Mouse (Mus musculus) lung, embryonic 15.5 days (tissue): ENCODE measurements around the gene Tmem150a. TPM values are rescaled to one million over a fixed set of nuclear protein-coding genes. Genes with fewer than 3 reads are reported as not detected.

Source experiments
- ATAC-seq: fragments of 200-750 bp; cut with Nextera tagmentation; 2 replicates; pipeline ENCODE4 v1.8.0; 2017; ENCODE audit warnings: moderate number of reproducible peaks, borderline replicate concordance; ENCODE audit not compliant: low FRiP score, low TSS enrichment; ENCODE audit errors: extremely low read depth
- H3K27ac ChIP-seq: fragments of 300-500 bp; sonication (generic); 2 replicates; pipeline ENCODE4 v1.5.1; 2015; ENCODE audit warnings: moderate library complexity, mild to moderate bottlenecking, inconsistent platforms
- H3K27me3 ChIP-seq: fragments of 300-500 bp; sonication (generic); 2 replicates; pipeline ENCODE4 v1.6.1; 2015; ENCODE audit warnings: inconsistent platforms
- H3K36me3 ChIP-seq: fragments of 300-500 bp; sonication (generic); 2 replicates; pipeline ENCODE4 v1.6.1; 2015; ENCODE audit warnings: inconsistent platforms
- H3K4me1 ChIP-seq: fragments of 300-500 bp; sonication (generic); 2 replicates; pipeline ENCODE4 v1.6.1; 2015; ENCODE audit warnings: inconsistent platforms
- H3K4me2 ChIP-seq: fragments of 300-500 bp; sonication (generic); 2 replicates; pipeline ENCODE4 v1.6.1; 2015; ENCODE audit warnings: inconsistent platforms, mild to moderate bottlenecking, moderate library complexity
- H3K4me3 ChIP-seq: fragments of 300-500 bp; sonication (generic); 2 replicates; pipeline ENCODE4 v1.5.1; 2015; ENCODE audit warnings: mild to moderate bottlenecking, inconsistent platforms
- H3K9ac ChIP-seq: fragments of 300-500 bp; sonication (generic); 2 replicates; pipeline ENCODE4 v1.6.1; 2015; ENCODE audit warnings: inconsistent platforms
- H3K9me3 ChIP-seq: fragments of 300-500 bp; sonication (generic); 2 replicates; pipeline ENCODE4 v1.6.1; 2016; ENCODE audit warnings: inconsistent platforms
- WGBS: fragments of 180-500 bp; shearing (Covaris S2); methylation state at CpG from one replicate; pipeline ENCODE4 v1.1.7; 2015; 5-methylcytosine and 5-hydroxymethylcytosine counted together
- polyA plus RNA-seq: library from polyadenylated mRNA; unstranded; fragments of >200 nt; fragmentation: Nextera tagmentation; extraction: Ambion mirVana; gene quantifications from 2 replicates; pipeline ENCODE4 v1.2.1, GENCODE M21; 2015

The Tmem150a gene
- polyA plus RNA-seq, result 12.1 and 12.2 TPM in 2 replicates

DNA sequence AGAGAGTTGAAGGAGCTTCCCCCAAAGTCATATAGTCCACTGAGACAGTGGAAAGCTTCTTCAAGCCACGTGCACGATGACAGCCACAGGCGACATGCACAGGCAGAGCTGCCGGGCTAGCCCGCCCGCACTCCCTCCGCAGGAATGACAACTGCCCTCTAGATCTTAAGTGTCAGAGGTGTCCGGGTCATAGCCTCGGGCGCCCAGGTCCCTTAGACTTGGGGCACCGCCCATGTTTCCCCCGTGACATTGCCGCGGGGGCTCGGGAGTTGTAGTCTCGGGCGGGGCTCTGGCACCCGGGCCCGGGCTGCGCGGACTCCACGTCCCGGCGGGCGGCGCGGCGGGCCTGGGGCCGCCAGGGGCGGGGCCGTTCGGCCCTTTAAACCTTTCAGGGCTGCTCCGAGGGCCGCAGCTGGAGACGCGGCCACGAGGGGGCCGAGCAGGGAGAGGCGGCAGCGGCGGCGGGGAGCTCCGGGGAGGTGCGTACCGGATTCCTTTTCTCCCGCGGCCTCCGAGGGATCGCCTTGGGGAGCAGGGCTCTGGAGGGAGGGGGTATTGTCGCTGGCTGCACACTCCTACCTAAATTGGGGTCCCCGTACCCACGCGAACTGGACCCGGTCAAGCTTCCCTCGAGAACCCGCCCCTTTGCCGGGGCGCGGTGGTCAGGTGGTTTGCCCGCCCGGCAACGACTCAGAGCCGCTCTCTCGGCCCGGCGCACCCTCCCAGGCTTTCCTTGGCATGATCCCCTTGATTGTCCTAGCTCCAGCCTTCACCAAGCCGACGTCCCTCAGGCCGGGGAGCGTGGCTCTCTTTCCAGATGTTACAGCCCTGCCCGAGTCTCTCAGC lies at the start of gene Tmem150a:
TSS of gene Tmem150a (plus strand) at position 382 of the 846 bp plus-strand sequence.
- H3K4me2 ChIP-seq, result peak within 1 kb of the TSS; percentile 97
- peak within 1 kb of the TSS; percentile 60 for H3K9ac ChIP-seq
- under 1% methylated on average over 69 of the region's 71 CpGs for WGBS
- peak within 1 kb of the TSS; percentile 62 for H3K4me3 ChIP-seq
- H3K27me3 ChIP-seq, result no peaks in the 10 kb centered on the region
- peaks cover 25% of the 10 kb centered on the region for H3K36me3 ChIP-seq
- peak; percentile 89 for ATAC-seq
- H3K27ac ChIP-seq, result peak within 1 kb of the TSS; percentile 83
- H3K4me1 ChIP-seq, result peaks cover 61% of the 10 kb centered on the region
- no peaks in the 10 kb centered on the region for H3K9me3 ChIP-seq

DNA sequence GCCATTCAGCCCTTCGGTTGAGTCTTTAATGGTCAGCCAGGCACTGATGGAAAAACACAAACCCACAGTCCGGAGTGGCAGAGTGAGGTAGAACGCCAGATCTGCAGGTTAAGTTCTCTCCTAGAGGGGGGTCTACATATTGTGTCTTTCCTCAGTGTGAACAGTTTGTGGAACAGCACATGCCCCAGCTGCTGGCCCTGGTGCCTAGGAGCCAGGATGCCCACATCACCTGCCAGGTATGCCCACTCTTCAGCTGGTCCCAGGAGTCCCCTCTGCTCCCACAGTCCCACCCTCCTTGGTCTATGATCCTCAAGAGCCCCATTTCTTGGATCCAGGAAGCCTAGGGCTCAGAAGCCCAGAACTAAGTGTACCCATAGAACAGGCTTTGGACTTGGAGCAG lies 43.0 kb upstream of the Tmem150a start:
- peaks cover 12% of the 10 kb centered on the region for H3K36me3 ChIP-seq
- H3K4me2 ChIP-seq, result no peak overlapping the region
- no peaks in the 10 kb centered on the region for H3K4me1 ChIP-seq
- H3K27ac ChIP-seq, result no peak overlapping the region
- no peaks in the 10 kb centered on the region for H3K27me3 ChIP-seq
- ATAC-seq, result no peak
- H3K9ac ChIP-seq, result no peak overlapping the region
- WGBS, result 92% methylated on average over 3 of the region's 3 CpGs
- no peaks in the 10 kb centered on the region for H3K9me3 ChIP-seq
- H3K4me3 ChIP-seq, result no peak overlapping the region

DNA sequence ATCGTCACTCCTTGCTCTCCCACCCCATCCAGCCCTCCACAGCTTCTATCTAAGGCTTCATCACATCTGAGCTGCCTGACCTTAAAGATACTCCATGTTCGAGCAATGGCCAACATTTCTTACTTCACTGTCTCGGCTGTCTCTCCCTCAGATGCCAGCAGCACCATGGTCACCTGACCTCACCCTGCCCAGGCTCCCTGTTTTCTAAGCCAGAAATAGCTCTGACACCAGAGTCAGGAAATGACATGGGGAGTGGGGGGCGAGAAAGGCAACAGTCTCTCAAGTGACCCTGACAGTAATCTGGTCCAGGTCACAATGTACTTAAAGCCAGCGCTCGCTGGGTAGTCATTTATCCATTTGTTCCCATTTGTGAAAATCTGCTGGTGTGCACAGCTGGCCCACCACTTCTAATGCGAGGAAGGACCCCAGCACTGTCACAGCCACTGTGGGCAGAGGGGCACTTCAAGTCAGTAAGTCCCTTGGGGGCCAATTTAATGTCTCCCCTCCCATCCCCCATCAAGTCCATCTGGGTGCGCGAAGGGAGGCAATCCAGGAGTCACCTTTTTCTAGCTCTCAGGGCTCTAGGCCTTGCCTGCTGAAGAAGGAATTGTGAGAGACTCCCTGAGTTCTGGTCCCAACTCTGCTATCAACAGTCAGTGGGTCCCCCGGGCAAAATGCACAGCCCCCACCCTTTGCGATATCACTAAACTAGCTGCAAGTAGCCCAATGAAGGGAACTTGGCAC lies 42.0 kb upstream of the Tmem150a start:
- H3K9ac ChIP-seq, result no peak overlapping the region

DNA sequence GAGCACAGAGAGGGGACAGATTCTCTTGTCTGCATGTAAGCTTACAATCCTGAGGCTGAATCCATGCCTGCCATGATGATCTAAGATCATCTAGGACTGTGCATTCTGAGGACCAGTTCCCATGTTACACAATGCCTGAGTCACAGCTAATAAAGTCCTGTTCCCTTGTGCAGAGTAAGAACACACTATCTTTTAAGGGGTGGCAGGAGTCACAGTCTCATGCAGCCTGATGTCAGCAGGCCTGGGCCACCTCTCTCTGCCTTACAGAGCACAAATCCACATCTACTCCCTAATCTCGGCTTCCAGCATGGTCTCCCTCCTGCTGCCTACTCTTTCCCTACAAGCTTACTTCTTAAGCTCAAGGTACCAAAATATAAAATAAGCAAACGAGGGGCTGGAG lies 39.9 kb upstream of the Tmem150a start:
- Histone ChIP-seq H3K36me3 (peaks cover 41% of the 10 kb centered on the region), H3K9ac (no peak overlapping the region), H3K4me3 (no peak overlapping the region), H3K4me2 (no peak overlapping the region), H3K27ac (0 out of 2 replicates have a peak overlapping the region, but pooled peaks have one; percentile 8), H3K4me1 (no peaks in the 10 kb centered on the region), H3K27me3 (no peaks in the 10 kb centered on the region), H3K9me3 (no peaks in the 10 kb centered on the region)
- no peak for ATAC-seq
- 67% methylated on average over 2 of the region's 2 CpGs for WGBS

More for the DNA sequence above, 42.0 kb upstream of the Tmem150a start:
- Histone ChIP-seq H3K4me3 (no peak overlapping the region), H3K36me3 (peaks cover 22% of the 10 kb centered on the region), H3K4me1 (no peaks in the 10 kb centered on the region), H3K27ac (no peak overlapping the region), H3K27me3 (no peaks in the 10 kb centered on the region), H3K4me2 (no peak overlapping the region), H3K9me3 (no peaks in the 10 kb centered on the region)
- no peak for ATAC-seq
- 82% methylated on average over 11 of the region's 11 CpGs for WGBS

DNA sequence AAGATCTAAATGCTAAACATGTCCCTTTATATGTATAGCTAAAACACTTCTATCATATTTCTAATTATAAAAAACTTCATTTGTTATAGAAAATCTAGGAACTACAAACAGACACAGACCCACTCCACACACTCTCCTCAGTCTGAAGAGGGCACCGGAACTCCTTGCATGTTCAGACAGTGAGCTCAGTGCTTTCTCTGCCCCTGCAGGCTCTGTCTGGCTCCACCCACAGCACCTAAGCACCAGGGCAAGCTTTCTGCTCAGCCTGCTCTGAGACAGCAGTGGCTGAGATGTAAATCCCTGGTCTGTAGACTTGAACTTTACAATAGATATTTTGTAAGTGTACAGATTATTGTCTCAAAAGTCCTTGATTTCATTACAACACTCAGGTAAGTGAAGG lies 39.2 kb upstream of the Tmem150a start:
- H3K27ac ChIP-seq, result no peak overlapping the region
- no peaks in the 10 kb centered on the region for H3K9me3 ChIP-seq
- no peaks in the 10 kb centered on the region for H3K4me1 ChIP-seq
- H3K4me2 ChIP-seq, result no peak overlapping the region
- no peak overlapping the region for H3K4me3 ChIP-seq
- WGBS, result 52% methylated on average over 1 of the region's 1 CpGs
- H3K9ac ChIP-seq, result no peak overlapping the region
- H3K27me3 ChIP-seq, result no peaks in the 10 kb centered on the region
- ATAC-seq, result no peak
- peaks cover 48% of the 10 kb centered on the region for H3K36me3 ChIP-seq

DNA sequence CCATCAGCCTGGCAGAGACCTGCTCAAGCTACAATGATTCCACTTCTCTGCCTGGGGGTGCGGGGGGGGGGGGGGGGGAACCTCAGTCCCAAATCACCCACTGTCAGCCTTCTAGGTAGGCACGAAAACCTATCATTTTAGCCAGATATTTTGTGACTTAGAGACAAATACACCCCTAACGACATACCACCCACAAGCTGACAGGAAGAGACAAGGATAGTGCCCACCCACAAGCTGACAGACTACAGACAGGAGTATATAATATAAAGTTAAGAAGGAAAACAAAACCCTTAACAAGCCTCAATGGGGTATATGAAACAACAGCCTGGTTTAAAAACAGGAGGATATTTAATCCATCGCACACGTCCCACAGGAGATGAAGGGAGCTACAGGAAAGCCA lies 36.8 kb upstream of the Tmem150a start:
- H3K9me3 ChIP-seq, result no peaks in the 10 kb centered on the region
- no peaks in the 10 kb centered on the region for H3K27me3 ChIP-seq
- no peak for ATAC-seq
- WGBS, result 81% methylated on average over 5 of the region's 5 CpGs
- H3K4me2 ChIP-seq, result no peak overlapping the region
- no peak overlapping the region for H3K4me3 ChIP-seq
- no peak overlapping the region for H3K9ac ChIP-seq
- no peaks in the 10 kb centered on the region for H3K4me1 ChIP-seq
- H3K27ac ChIP-seq, result no peak overlapping the region
- H3K36me3 ChIP-seq, result peaks cover 69% of the 10 kb centered on the region

DNA sequence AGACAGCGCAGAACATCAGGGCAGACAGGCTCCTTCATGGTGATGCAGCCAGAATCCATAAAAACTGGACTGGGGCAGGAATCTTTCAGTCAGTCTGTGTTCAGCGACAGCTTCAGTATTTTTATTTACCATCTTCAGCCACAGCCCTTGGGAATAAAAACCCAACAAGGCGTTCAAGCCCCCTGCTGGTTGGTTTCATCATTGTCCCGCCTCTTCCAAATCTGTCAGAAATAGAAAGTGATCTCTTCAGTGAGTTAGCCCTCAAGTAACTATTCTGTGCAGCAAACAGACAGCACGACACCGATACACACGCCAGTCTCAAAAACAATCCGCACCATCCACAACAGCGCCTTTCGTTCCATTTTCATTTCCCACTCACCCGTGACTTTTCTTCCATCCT lies 36.2 kb upstream of the Tmem150a start:
- Histone ChIP-seq H3K27ac (no peak overlapping the region), H3K36me3 (peaks cover 73% of the 10 kb centered on the region), H3K4me3 (no peak overlapping the region), H3K27me3 (no peaks in the 10 kb centered on the region), H3K9me3 (no peaks in the 10 kb centered on the region), H3K9ac (no peak overlapping the region), H3K4me1 (no peaks in the 10 kb centered on the region), H3K4me2 (no peak overlapping the region)
- ATAC-seq, result no peak
- 75% methylated on average over 11 of the region's 11 CpGs for WGBS

DNA sequence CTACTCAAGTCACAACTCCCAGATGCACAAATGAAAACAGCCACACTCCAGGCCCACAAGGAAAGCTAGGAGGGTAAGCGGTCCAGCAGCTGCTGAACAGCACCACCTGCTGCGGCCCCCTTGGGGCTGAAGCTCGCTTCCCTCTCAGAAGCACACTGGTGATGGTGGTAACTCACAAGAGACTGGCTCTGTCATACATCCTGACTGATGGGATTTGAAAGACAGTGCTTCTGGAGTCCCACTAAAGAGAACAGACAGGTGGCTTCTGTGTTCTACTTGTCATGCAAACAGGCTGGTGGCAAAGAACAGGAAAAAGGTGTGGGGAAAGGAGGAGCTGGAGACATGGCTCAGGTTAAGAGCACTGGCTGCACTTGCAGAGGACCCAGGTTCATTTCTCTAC lies 32.3 kb upstream of the Tmem150a start:
- Histone ChIP-seq H3K36me3 (peaks cover 92% of the 10 kb centered on the region), H3K4me2 (no peak overlapping the region), H3K4me3 (no peak overlapping the region), H3K9ac (no peak overlapping the region), H3K27ac (no peak overlapping the region), H3K9me3 (no peaks in the 10 kb centered on the region), H3K4me1 (no peaks in the 10 kb centered on the region), H3K27me3 (no peaks in the 10 kb centered on the region)
- WGBS, result 94% methylated on average over 3 of the region's 3 CpGs
- ATAC-seq, result no peak

DNA sequence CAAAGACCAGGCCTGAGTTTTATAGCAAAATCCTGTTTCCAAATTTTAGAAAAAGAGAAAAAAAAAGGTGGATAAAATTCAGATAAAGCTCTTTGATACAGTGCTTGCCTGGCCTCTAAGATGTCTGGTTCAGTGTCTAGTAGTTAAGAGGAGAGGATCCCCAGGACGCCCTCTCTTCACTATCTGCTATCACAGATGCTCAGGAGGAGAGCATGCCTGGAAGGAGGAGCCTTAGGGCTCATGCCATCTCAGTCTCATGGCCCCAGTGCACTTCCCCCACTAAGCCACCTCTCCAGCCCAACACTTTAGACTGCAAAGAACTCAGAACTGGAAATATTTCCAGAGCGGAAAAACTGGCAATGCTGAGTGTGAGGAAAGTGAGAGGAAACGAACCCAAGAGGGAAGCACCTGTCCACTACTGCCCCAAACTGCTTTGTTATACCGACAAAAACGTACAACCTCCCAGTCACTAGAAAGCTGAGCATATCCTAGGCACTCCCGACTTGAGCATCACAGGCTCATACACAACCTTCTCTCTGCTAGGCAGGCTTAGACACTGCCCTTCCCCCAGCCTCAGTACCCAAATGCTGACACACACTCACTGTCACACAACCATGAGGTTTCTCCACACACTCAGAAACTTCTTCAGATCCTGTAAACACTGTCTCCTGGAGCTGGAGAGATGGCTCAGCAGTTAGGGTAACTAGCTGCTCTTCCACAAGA lies 31.3 kb upstream of the Tmem150a start:
- H3K4me3 ChIP-seq, result no peak overlapping the region
- no peaks in the 10 kb centered on the region for H3K9me3 ChIP-seq
- no peaks in the 10 kb centered on the region for H3K4me1 ChIP-seq
- no peak overlapping the region for H3K9ac ChIP-seq
- ATAC-seq, result no peak
- H3K36me3 ChIP-seq, result peaks cover 94% of the 10 kb centered on the region
- no peaks in the 10 kb centered on the region for H3K27me3 ChIP-seq
- no peak overlapping the region for H3K27ac ChIP-seq
- WGBS, result 86% methylated on average over 6 of the region's 6 CpGs
- H3K4me2 ChIP-seq, result no peak overlapping the region

DNA sequence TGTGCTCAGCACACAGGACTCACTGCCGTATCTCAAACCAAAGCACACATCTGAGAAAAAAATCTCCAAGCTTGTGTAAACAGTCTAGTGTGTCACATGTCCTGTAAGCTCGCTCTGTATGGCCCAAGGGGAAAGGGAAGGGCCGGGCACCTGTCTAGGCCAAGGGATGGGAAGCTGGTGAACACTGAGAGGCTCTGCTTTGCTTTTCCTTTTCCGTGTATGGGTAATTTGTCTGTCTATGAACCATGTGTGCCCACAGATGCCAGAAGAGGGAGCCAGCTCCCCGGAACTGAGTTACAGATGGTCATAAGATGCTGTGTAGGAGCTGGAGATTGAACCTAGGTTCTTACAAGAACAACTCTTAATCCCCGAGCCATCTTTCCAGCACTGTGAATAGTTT lies 29.0 kb upstream of the Tmem150a start:
- H3K27ac ChIP-seq, result no peak overlapping the region
- H3K4me1 ChIP-seq, result no peaks in the 10 kb centered on the region
- no peaks in the 10 kb centered on the region for H3K9me3 ChIP-seq
- no peak for ATAC-seq
- no peak overlapping the region for H3K4me3 ChIP-seq
- no peak overlapping the region for H3K9ac ChIP-seq
- H3K36me3 ChIP-seq, result peaks cover 83% of the 10 kb centered on the region
- WGBS, result 53% methylated on average over 6 of the region's 6 CpGs
- no peaks in the 10 kb centered on the region for H3K27me3 ChIP-seq
- H3K4me2 ChIP-seq, result no peak overlapping the region

DNA sequence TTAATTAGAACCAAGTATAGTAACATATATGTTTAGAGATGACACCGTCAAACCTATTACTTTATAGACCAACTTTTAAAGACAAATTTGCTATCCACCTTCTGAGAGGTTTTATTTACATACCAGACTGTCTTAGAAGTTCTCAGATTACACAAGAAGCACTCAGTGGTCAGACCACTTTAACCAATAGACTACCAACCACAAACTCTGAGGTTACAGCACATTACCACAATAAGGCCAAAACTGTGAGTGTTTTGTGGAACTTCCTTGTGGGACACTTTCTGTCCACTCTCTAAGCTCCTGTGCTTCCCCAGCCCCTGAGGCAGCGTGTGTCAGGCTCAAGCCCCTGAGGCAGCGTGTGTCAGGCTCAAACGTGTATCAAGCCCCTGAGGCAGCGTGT lies 26.2 kb upstream of the Tmem150a start:
- Histone ChIP-seq H3K9ac (no peak overlapping the region), H3K4me1 (no peaks in the 10 kb centered on the region), H3K4me3 (no peak overlapping the region), H3K9me3 (no peaks in the 10 kb centered on the region), H3K27me3 (no peaks in the 10 kb centered on the region), H3K27ac (no peak overlapping the region), H3K36me3 (peaks cover 69% of the 10 kb centered on the region), H3K4me2 (no peak overlapping the region)
- WGBS, result 83% methylated on average over 5 of the region's 5 CpGs
- no peak for ATAC-seq

DNA sequence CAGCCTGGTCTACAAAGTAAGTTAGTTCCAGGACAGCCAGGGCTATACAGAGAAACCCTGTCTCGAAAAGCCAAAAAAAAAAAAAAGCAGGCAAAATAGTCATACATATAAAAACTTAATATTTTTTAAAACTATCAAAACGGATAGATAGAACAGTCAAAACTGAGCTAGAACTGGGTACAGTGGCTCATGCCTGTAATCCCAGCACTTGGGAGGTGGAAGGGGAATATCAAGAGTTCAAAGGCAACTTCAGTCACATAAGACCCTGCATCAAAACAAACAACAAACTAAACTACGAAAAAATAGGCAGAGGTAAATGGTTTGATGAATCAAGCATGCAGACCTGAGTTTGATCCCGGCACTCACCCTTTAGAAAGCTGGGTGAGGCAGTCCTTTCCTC lies 25.1 kb upstream of the Tmem150a start:
- Histone ChIP-seq H3K4me2 (no peak overlapping the region), H3K4me1 (no peaks in the 10 kb centered on the region), H3K27me3 (no peaks in the 10 kb centered on the region), H3K36me3 (peaks cover 69% of the 10 kb centered on the region), H3K9me3 (no peaks in the 10 kb centered on the region), H3K27ac (no peak overlapping the region), H3K9ac (no peak overlapping the region), H3K4me3 (no peak overlapping the region)
- 91% methylated on average over 4 of the region's 4 CpGs for WGBS
- ATAC-seq, result no peak
